Mouse (Mus musculus) MEL (cell line): ENCODE data around the gene Sh3pxd2b. TPM values are rescaled to one million over a fixed set of nuclear protein-coding genes. Genes with fewer than 3 reads are reported as not detected.

ENCODE experiments used
- DNase-seq: peaks from one replicate; pipeline ENCODE4 v3.0.0; 2011; ENCODE audit warnings: low read depth, low spot score
- H3K27ac ChIP-seq: 2 replicates; pipeline ENCODE4 v1.5.1; 2012; ENCODE audit warnings: low read depth, mild to moderate bottlenecking, control low read depth, low read length, moderate library complexity; ENCODE audit not compliant: control insufficient read depth
- H3K27me3 ChIP-seq, 2 experiments: fragments of 150-350 bp in 1 of 2; sonication (generic) in 1 of 2; 2 replicates each; pipeline ENCODE4 v1.6.1; 2012; ENCODE audit warnings: low read length in 2 of 2, mild to moderate bottlenecking in 2 of 2, improper control_type of control experiment in 1 of 2, moderate library complexity in 1 of 2; ENCODE audit not compliant: insufficient read depth in 2 of 2, control insufficient read depth in 1 of 2
- H3K36me3 ChIP-seq, 2 experiments: 2 replicates each; pipeline ENCODE4 v1.6.1; 2012 to 2014; ENCODE audit warnings: low read length in 2 of 2, improper control_type of control experiment in 1 of 2, inconsistent platforms in 1 of 2, mild to moderate bottlenecking in 1 of 2; ENCODE audit not compliant: insufficient read depth in 2 of 2, control insufficient read depth in 1 of 2
- H3K4me1 ChIP-seq, 2 experiments: fragments of 150-350 bp in 1 of 2; sonication (generic) in 1 of 2; 2 replicates each; pipeline ENCODE4 v1.6.1; 2012; ENCODE audit warnings: low read length in 2 of 2, improper control_type of control experiment in 1 of 2, mild to moderate bottlenecking in 1 of 2; ENCODE audit not compliant: insufficient read depth in 2 of 2, control insufficient read depth in 1 of 2
- H3K4me3 ChIP-seq, 2 experiments: fragments of 150-350 bp in 1 of 2; sonication (generic) in 1 of 2; 2 replicates each; pipeline ENCODE4 v1.5.1; 2012; ENCODE audit warnings: low read depth in 2 of 2, low read length in 2 of 2, mild to moderate bottlenecking in 2 of 2, moderate library complexity in 2 of 2, control low read depth in 1 of 2, improper control_type of control experiment in 1 of 2; ENCODE audit not compliant: control insufficient read depth in 1 of 2, insufficient read depth in 1 of 2
- H3K79me2 ChIP-seq: 2 replicates; pipeline ENCODE4 v1.6.1; 2012; ENCODE audit warnings: mild to moderate bottlenecking, low read length, moderate library complexity; ENCODE audit not compliant: control insufficient read depth, poor library complexity, insufficient read depth
- H3K9ac ChIP-seq: 2 replicates; pipeline ENCODE4 v1.6.1; 2012; ENCODE audit warnings: low read depth, mild to moderate bottlenecking, control low read depth, low read length, moderate library complexity; ENCODE audit not compliant: control insufficient read depth, poor library complexity, severe bottlenecking
- H3K9me3 ChIP-seq: fragments of 150-350 bp; sonication (generic); replicated peaks from 2 replicates; pipeline ENCODE4 v1.6.1; 2012; ENCODE audit warnings: mild to moderate bottlenecking, low read length, improper control_type of control experiment, moderate library complexity; ENCODE audit not compliant: insufficient read depth
- BHLHE40 ChIP-seq: IDR thresholded peaks from 2 replicates; pipeline ENCODE4 v1.6.1; 2012; ENCODE audit warnings: low read depth, mild to moderate bottlenecking, inconsistent platforms, low read length, improper control_type of control experiment, borderline replicate concordance
- CHD1 ChIP-seq: IDR thresholded peaks from 2 replicates; pipeline ENCODE4 v1.6.1; 2012; ENCODE audit warnings: low read depth, mild to moderate bottlenecking, inconsistent platforms, low read length, improper control_type of control experiment
- CHD2 ChIP-seq: IDR thresholded peaks from 2 replicates; pipeline ENCODE4 v1.6.1; 2011; ENCODE audit warnings: low read length, improper control_type of control experiment
- E2F4 ChIP-seq: IDR thresholded peaks from 2 replicates; pipeline ENCODE4 v1.6.1; 2011; ENCODE audit warnings: low read depth, low read length, improper control_type of control experiment, borderline replicate concordance
- EP300 ChIP-seq, 2 experiments: IDR thresholded peaks; 2 replicates each; pipeline ENCODE4 v1.6.1; 2011; ENCODE audit warnings: improper control_type of control experiment in 2 of 2, low read length in 2 of 2, low read depth in 1 of 2, mild to moderate bottlenecking in 1 of 2
- ETS1 ChIP-seq: IDR thresholded peaks from 2 replicates; pipeline ENCODE4 v1.6.1; 2012; ENCODE audit warnings: low read depth, mild to moderate bottlenecking, inconsistent platforms, low read length, improper control_type of control experiment, moderate library complexity
- HCFC1 ChIP-seq: IDR thresholded peaks from 2 replicates; pipeline ENCODE4 v1.6.1; 2012; ENCODE audit warnings: low read depth, mild to moderate bottlenecking, inconsistent platforms, low read length, improper control_type of control experiment, moderate library complexity
- MAFK ChIP-seq: IDR thresholded peaks from 2 replicates; pipeline ENCODE4 v1.6.1; 2011; ENCODE audit warnings: low read depth, mild to moderate bottlenecking, low read length, improper control_type of control experiment, borderline replicate concordance
- MAX ChIP-seq: IDR thresholded peaks from 2 replicates; pipeline ENCODE4 v1.6.1; 2011; ENCODE audit warnings: low read length, improper control_type of control experiment
- MAZ ChIP-seq: IDR thresholded peaks from 2 replicates; pipeline ENCODE4 v1.6.1; 2012; ENCODE audit warnings: low read depth, mild to moderate bottlenecking, inconsistent platforms, low read length, improper control_type of control experiment
- MEF2A ChIP-seq: IDR thresholded peaks from 2 replicates; pipeline ENCODE4 v1.6.1; 2014; ENCODE audit warnings: low read depth, mild to moderate bottlenecking, inconsistent platforms, low read length, improper control_type of control experiment; ENCODE audit not compliant: poor library complexity, insufficient replicate concordance, severe bottlenecking; ENCODE audit errors: extremely low read depth
- MYC ChIP-seq: IDR thresholded peaks from 2 replicates; pipeline ENCODE4 v1.6.1; 2011; ENCODE audit warnings: low read depth, mild to moderate bottlenecking, low read length, improper control_type of control experiment, moderate library complexity
- NELFE ChIP-seq: IDR thresholded peaks from 2 replicates; pipeline ENCODE4 v1.6.1; 2011; ENCODE audit warnings: low read depth, low read length, improper control_type of control experiment
- POLR2A ChIP-seq, 2 experiments: IDR thresholded peaks; 2 replicates each; pipeline ENCODE4 v1.6.1; 2011 to 2012; ENCODE audit warnings: low read length in 2 of 2, mild to moderate bottlenecking in 2 of 2, control low read depth in 1 of 2, improper control_type of control experiment in 1 of 2, low read depth in 1 of 2, moderate library complexity in 1 of 2; ENCODE audit not compliant: control insufficient read depth in 1 of 2, insufficient read depth in 1 of 2, poor library complexity in 1 of 2
- POLR2AphosphoS5 ChIP-seq: IDR thresholded peaks from 2 replicates; pipeline ENCODE4 v1.6.1; 2012; ENCODE audit warnings: low read depth, borderline replicate concordance, mild to moderate bottlenecking, inconsistent platforms, low read length, moderate library complexity, mixed read lengths
- RAD21 ChIP-seq: IDR thresholded peaks from 2 replicates; pipeline ENCODE4 v1.6.1; 2011; ENCODE audit warnings: mild to moderate bottlenecking, low read depth, low read length, improper control_type of control experiment
- SMC3 ChIP-seq: IDR thresholded peaks from 2 replicates; pipeline ENCODE4 v1.6.1; 2011; ENCODE audit warnings: low read depth, low read length, improper control_type of control experiment
- TAL1 ChIP-seq: IDR thresholded peaks from 2 replicates; pipeline ENCODE4 v1.6.1; 2012; ENCODE audit warnings: mild to moderate bottlenecking, inconsistent platforms, low read length, moderate library complexity, mixed read lengths
- TCF12 ChIP-seq: IDR thresholded peaks from 2 replicates; pipeline ENCODE4 v1.6.1; 2014; ENCODE audit warnings: low read depth, mild to moderate bottlenecking, inconsistent platforms, low read length, improper control_type of control experiment, moderate library complexity
- USF1 ChIP-seq: IDR thresholded peaks from 2 replicates; pipeline ENCODE4 v1.6.1; 2014; ENCODE audit warnings: low read depth, mild to moderate bottlenecking, inconsistent platforms, low read length, improper control_type of control experiment, moderate library complexity
- ZC3H11A ChIP-seq: IDR thresholded peaks from 2 replicates; pipeline ENCODE4 v1.6.1; 2012; ENCODE audit warnings: low read depth, mild to moderate bottlenecking, inconsistent platforms, low read length, improper control_type of control experiment
- ZKSCAN1 ChIP-seq: IDR thresholded peaks from 2 replicates; pipeline ENCODE4 v1.6.1; 2012; ENCODE audit warnings: low read depth, mild to moderate bottlenecking, inconsistent platforms, low read length, improper control_type of control experiment, moderate library complexity
- ZMIZ1 ChIP-seq: IDR thresholded peaks from 2 replicates; pipeline ENCODE4 v1.6.1; 2012; ENCODE audit warnings: low read depth, mild to moderate bottlenecking, inconsistent platforms, low read length, improper control_type of control experiment, moderate library complexity
- ZNF384 ChIP-seq: IDR thresholded peaks from 2 replicates; pipeline ENCODE4 v1.6.1; 2012; ENCODE audit warnings: low read depth, mild to moderate bottlenecking, inconsistent platforms, low read length, improper control_type of control experiment
- polyA plus RNA-seq, 2 experiments: library from polyadenylated mRNA; stranded (reverse) in 1 of 2; unstranded in 1 of 2; fragments of >175 nt in 1 of 2; fragments of >200 nt in 1 of 2; gene quantifications; 2 replicates each; pipeline versions ENCODE4 v1.2.1 to v1.2.4; 2012; ENCODE audit warnings: low replicate concordance in 2 of 2, low read depth in 1 of 2; ENCODE audit not compliant: insufficient read length in 2 of 2, insufficient read depth in 1 of 2, missing spikeins in 1 of 2
- total RNA-seq: library from RNA; depleted of rRNA; stranded (reverse); fragments of 300-350 nt; gene quantifications from 2 replicates; pipeline ENCODE4 v1.2.3, GENCODE M21; 2012

Gene Sh3pxd2b
- total and polyA plus RNA-seq, 3 experiments = 9.6 to 17.0 TPM; not detected in 1

GRCm38 (mm10) chr11:32435410-32436060 is 87.9 kb downstream of the Sh3pxd2b start:
- Histone ChIP-seq H3K9ac (no peak overlapping the region), H3K9me3 (no peaks in the 10 kb centered on the region), H3K4me1 (no peaks in the 10 kb centered on the region), H3K27me3 (peaks cover 0 to 2% of the 10 kb centered on the region in 2 experiments; a peak in 1 of 4 replicates), H3K79me2 (no peaks in the 10 kb centered on the region), H3K4me3 (no peak overlapping the region), H3K27ac (no peak overlapping the region), H3K36me3 (no peaks in the 10 kb centered on the region)
- TF ChIP-seq CHD2 (no peak), ZMIZ1 (no peak), E2F4 (no peak), MAZ (no peak), POLR2A (IDR thresholded peaks at IDR 0.05; ENCODE audit: control insufficient read depth in 1 of 2, insufficient read depth in 1 of 2, low read depth in 1 of 2, low read length in 2 of 2, poor library complexity in 1 of 2) (no peak), MEF2A (no peak), EP300 (IDR thresholded peaks at IDR 0.05; ENCODE audit: low read depth in 1 of 2, low read length in 2 of 2) (no peak), POLR2AphosphoS5 (no peak)
- no peak for DNase-seq

GRCm38 (mm10) chr11:32442576-32442975 is 95.0 kb downstream of the Sh3pxd2b start:
- no peaks in the 10 kb centered on the region for H3K27me3 ChIP-seq
- peaks cover 0 to 10% of the 10 kb centered on the region in 2 experiments; a peak in 2 of 4 replicates for H3K36me3 ChIP-seq
- peaks cover 1 to 4% of the 10 kb centered on the region in 2 experiments; a peak in 2 of 4 replicates for H3K4me1 ChIP-seq
- H3K27ac ChIP-seq = no peak overlapping the region
- TF ChIP-seq BHLHE40 = no peak
- TF ChIP-seq MAFK = no peak
- TF ChIP-seq USF1 = no peak
- no peak for TF ChIP-seq TCF12
- H3K4me3 ChIP-seq = no peak overlapping the region
- no peak overlapping the region for H3K9ac ChIP-seq
- H3K9me3 ChIP-seq = no peaks in the 10 kb centered on the region
- no peak for DNase-seq
- H3K79me2 ChIP-seq = no peaks in the 10 kb centered on the region

GRCm38 (mm10) chr11:32444266-32444665 is 96.6 kb downstream of the Sh3pxd2b start:
- Histone ChIP-seq H3K4me1 (peaks cover 1 to 4% of the 10 kb centered on the region in 2 experiments; a peak in 2 of 4 replicates), H3K9ac (no peak overlapping the region), H3K9me3 (no peaks in the 10 kb centered on the region), H3K79me2 (no peaks in the 10 kb centered on the region), H3K27me3 (no peaks in the 10 kb centered on the region), H3K36me3 (peaks cover 0 to 10% of the 10 kb centered on the region in 2 experiments; a peak in 2 of 4 replicates), H3K4me3 (no peak overlapping the region), H3K27ac (no peak overlapping the region)
- TF ChIP-seq MYC (no peak), SMC3 (no peak), POLR2A (IDR thresholded peaks at IDR 0.05; ENCODE audit: control insufficient read depth in 1 of 2, insufficient read depth in 1 of 2, low read depth in 1 of 2, low read length in 2 of 2, poor library complexity in 1 of 2) (no peak), ETS1 (no peak), USF1 (no peak), ZNF384 (no peak), MAFK (no peak), RAD21 (no peak), ZKSCAN1 (no peak), ZMIZ1 (no peak), BHLHE40 (no peak), ZC3H11A (no peak), HCFC1 (no peak), NELFE (no peak), CHD1 (no peak), MAZ (no peak), MAX (no peak), TAL1 (no peak)
- no peak for DNase-seq
